Mouse (Mus musculus) heart, postnatal 0 days (tissue): ENCODE measurements around the gene Krtap5-4. TPM values are rescaled to one million over a fixed set of nuclear protein-coding genes. Genes with fewer than 3 reads are reported as not detected.
"Not testable (repeated sequence)": the region's sequence is repeated elsewhere in the genome, so short reads cannot be mapped to it uniquely, and the experiment has no call there.

Source experiments
- ATAC-seq: fragments of 200-750 bp; cut with Nextera tagmentation; 2 replicates; pipeline ENCODE4 v1.8.0; 2017; ENCODE audit warnings: low read depth, moderate number of reproducible peaks, moderate library complexity; ENCODE audit not compliant: insufficient read depth
- DNase-seq: peaks from one replicate; pipeline ENCODE4 v3.0.0-alpha.2; 2016; ENCODE audit warnings: low spot score
- H3K27ac ChIP-seq: fragments of 300-500 bp; sonication (generic); 2 replicates; pipeline ENCODE4 v1.5.1; 2014; ENCODE audit warnings: low read depth, mild to moderate bottlenecking
- H3K27me3 ChIP-seq: fragments of 300-500 bp; sonication (generic); 2 replicates; pipeline ENCODE4 v1.6.1; 2014; ENCODE audit warnings: low read length, mixed read lengths; ENCODE audit not compliant: control insufficient read depth, insufficient read depth
- H3K36me3 ChIP-seq: fragments of 300-500 bp; sonication (generic); replicated peaks from 2 replicates; pipeline ENCODE4 v1.6.1; 2014; ENCODE audit warnings: low read length, mixed read lengths; ENCODE audit not compliant: control insufficient read depth, insufficient read depth
- H3K4me1 ChIP-seq: fragments of 300-500 bp; sonication (generic); 2 replicates; pipeline ENCODE4 v1.6.1; 2014; ENCODE audit warnings: antibody characterized with exemption; ENCODE audit not compliant: control insufficient read depth, insufficient read depth
- H3K4me2 ChIP-seq: fragments of 300-500 bp; sonication (generic); 2 replicates; pipeline ENCODE4 v1.6.1; 2014; ENCODE audit warnings: low read depth, mild to moderate bottlenecking, low read length, moderate library complexity
- H3K4me3 ChIP-seq: fragments of 300-500 bp; sonication (generic); 2 replicates; pipeline ENCODE4 v1.5.1; 2014; ENCODE audit warnings: low read depth, low read length
- H3K9ac ChIP-seq: fragments of 300-500 bp; sonication (generic); replicated peaks from 2 replicates; pipeline ENCODE4 v1.6.1; 2014; ENCODE audit warnings: low read depth, low read length, mixed read lengths
- H3K9me3 ChIP-seq: fragments of 300-500 bp; sonication (generic); replicated peaks from 2 replicates; pipeline ENCODE4 v1.6.1; 2016; ENCODE audit warnings: low read length; ENCODE audit not compliant: control insufficient read depth
- CTCF ChIP-seq: IDR thresholded peaks from 2 replicates; pipeline ENCODE4 v1.5.1; 2016; ENCODE audit warnings: antibody characterized with exemption, control low read depth, low read depth
- EP300 ChIP-seq: IDR thresholded peaks from 2 replicates; pipeline ENCODE4 v1.6.1; 2016; ENCODE audit warnings: antibody characterized with exemption, low read depth
- WGBS: fragments of 180-500 bp; shearing (Covaris S2); extraction: QIAGEN DNeasy Blood & Tissue Kit; methylation state at CpG from one replicate; pipeline ENCODE4 v1.1.7; 2014; 5-methylcytosine and 5-hydroxymethylcytosine counted together
- polyA plus RNA-seq: library from polyadenylated mRNA; unstranded; fragments of >200 nt; fragmentation: Nextera tagmentation; extraction: Ambion mirVana; gene quantifications from 2 replicates; pipeline ENCODE4 v1.2.1, GENCODE M21; 2015
- total RNA-seq: library from RNA; depleted of rRNA; stranded (reverse); fragments of >200 nt; gene quantifications from 2 replicates; pipeline ENCODE4 v1.2.3, GENCODE M21; 2014; ENCODE audit warnings: low replicate concordance

Krtap5-4 gene
- total and polyA plus RNA-seq, 2 experiments from 2014 or later, result not detected

- Histone ChIP-seq H3K9ac (no peak overlapping the region), H3K27me3 (no peaks in the 10 kb centered on the region), H3K36me3 (no peaks in the 10 kb centered on the region), H3K4me1 (no peaks in the 10 kb centered on the region), H3K9me3 (no peaks in the 10 kb centered on the region), H3K4me3 (no peak overlapping the region), H3K27ac (peak overlapping the region; percentile 18; the same call in 1 of the 2 replicates), H3K4me2 (no peak overlapping the region)
- ATAC-seq, result no peak
- DNase-seq, result no peak
- TF ChIP-seq EP300 (no peak), CTCF (no peak)
- WGBS, result 81% methylated on average over 5 of the region's 5 CpGs
These were observed 13.9 kb downstream of the Krtap5-4 start for GRCm38 (mm10) chr7:142317216-142317615.

GRCm38 (mm10) chr7:142319124-142319523 lies 15.8 kb downstream of the Krtap5-4 start:
- Histone ChIP-seq H3K27me3 (no peaks in the 10 kb centered on the region), H3K4me1 (no peaks in the 10 kb centered on the region), H3K4me3 (no peak overlapping the region), H3K36me3 (no peaks in the 10 kb centered on the region), H3K27ac (no peak overlapping the region), H3K4me2 (no peak overlapping the region), H3K9ac (no peak overlapping the region), H3K9me3 (no peaks in the 10 kb centered on the region)
- DNase-seq (no peak), ATAC-seq (no peak)
- WGBS, result 90% methylated on average over 11 of the region's 11 CpGs
- TF ChIP-seq EP300, result no peak
- no peak for TF ChIP-seq CTCF

- 54% methylated on average over 2 of the region's 2 CpGs for WGBS
- H3K9me3 ChIP-seq, result no peaks in the 10 kb centered on the region
- no peaks in the 10 kb centered on the region for H3K36me3 ChIP-seq
- ATAC-seq, result no peak
- no peaks in the 10 kb centered on the region for H3K4me1 ChIP-seq
- no peak overlapping the region for H3K27ac ChIP-seq
- DNase-seq, result no peak
- H3K9ac ChIP-seq, result no peak overlapping the region
- TF ChIP-seq CTCF, result no peak
- TF ChIP-seq EP300, result no peak
- H3K4me2 ChIP-seq, result no peak overlapping the region
- no peaks in the 10 kb centered on the region for H3K27me3 ChIP-seq
- no peak overlapping the region for H3K4me3 ChIP-seq
These were observed 17.6 kb downstream of the Krtap5-4 start for GRCm38 (mm10) chr7:142320906-142321305.

DNA sequence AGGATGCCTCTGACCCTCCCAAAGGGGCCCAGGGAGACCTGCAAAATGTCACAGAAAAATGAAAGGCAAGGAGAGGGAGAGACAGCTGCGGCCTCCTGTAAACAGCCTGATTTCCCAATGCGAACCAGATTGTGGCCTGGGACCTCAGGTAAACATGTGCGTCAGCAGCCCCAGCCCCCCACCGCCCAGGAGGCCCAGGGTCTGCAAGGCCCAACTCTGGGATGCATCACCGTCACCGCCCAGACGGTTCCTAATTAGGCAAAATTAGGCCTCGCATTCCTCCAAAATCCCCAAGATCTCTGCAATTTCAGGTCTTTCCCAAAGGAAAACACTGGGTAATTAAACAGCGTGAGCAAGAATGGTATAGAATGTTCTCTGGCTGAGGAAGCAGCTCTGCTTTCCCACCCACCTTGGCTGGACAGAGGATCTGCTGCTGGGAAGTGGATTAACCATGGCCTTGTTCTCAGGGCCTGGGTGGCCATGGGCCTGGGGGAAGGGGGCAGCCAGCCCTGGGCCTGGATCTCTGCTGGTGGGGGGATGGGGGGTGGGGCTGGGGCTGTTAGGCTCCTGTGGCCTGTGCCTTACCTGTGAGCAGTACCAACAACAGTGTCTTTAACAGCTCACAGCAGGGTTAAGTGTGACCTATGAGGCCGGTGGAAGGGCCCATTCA lies 18.4 kb downstream of the Krtap5-4 start:
- ATAC-seq, H3K27me3 ChIP-seq, H3K9me3 ChIP-seq, H3K36me3 ChIP-seq, H3K4me3 ChIP-seq, H3K4me1 ChIP-seq, H3K9ac ChIP-seq, DNase-seq, H3K4me2 ChIP-seq: not testable (repeated sequence)
- H3K27ac ChIP-seq, result peak overlapping the region; percentile 50; the same call in 1 of the 2 replicates
- 75% methylated on average over 3 of the region's 10 CpGs for WGBS

- 88% methylated on average over 6 of the region's 6 CpGs for WGBS
- Histone ChIP-seq H3K27ac (peak overlapping the region; percentile 50; the same call in 1 of the 2 replicates), H3K27me3 (no peaks in the 10 kb centered on the region), H3K4me3 (no peak overlapping the region), H3K4me1 (no peaks in the 10 kb centered on the region), H3K9me3 (no peaks in the 10 kb centered on the region), H3K4me2 (no peak overlapping the region), H3K9ac (no peak overlapping the region), H3K36me3 (no peaks in the 10 kb centered on the region)
- DNase-seq (no peak), ATAC-seq (no peak)
- no peak for TF ChIP-seq CTCF
- TF ChIP-seq EP300, result no peak
These were observed 19.3 kb downstream of the Krtap5-4 start for GRCm38 (mm10) chr7:142322641-142323040.
